Mouse (Mus musculus) hindbrain, embryonic 12.5 days (tissue): ENCODE measurements at regions not wholly inside any gene's neighbourhood (a gene's known extent, or its start where the extent isn't known, plus 50 kb on each side); places are given as distances from the start of the nearest gene placed in this dataset.

Source experiments
- ATAC-seq: fragments of 200-750 bp; cut with Nextera tagmentation; 2 replicates; pipeline ENCODE4 v1.8.0; 2017; ENCODE audit warnings: moderate TSS enrichment; ENCODE audit not compliant: low FRiP score
- H3K27ac ChIP-seq: fragments of 300-500 bp; sonication (generic); 2 replicates; pipeline ENCODE4 v1.5.1; 2016; ENCODE audit warnings: mild to moderate bottlenecking
- H3K27me3 ChIP-seq: fragments of 300-500 bp; sonication (generic); 2 replicates; pipeline ENCODE4 v1.6.1; 2016; ENCODE audit warnings: mild to moderate bottlenecking
- H3K36me3 ChIP-seq: fragments of 300-500 bp; sonication (generic); 2 replicates; pipeline ENCODE4 v1.6.1; 2016; ENCODE audit warnings: mild to moderate bottlenecking
- H3K4me1 ChIP-seq: fragments of 300-500 bp; sonication (generic); 2 replicates; pipeline ENCODE4 v1.6.1; 2016
- H3K4me2 ChIP-seq: fragments of 300-500 bp; sonication (generic); replicated peaks from 2 replicates; pipeline ENCODE4 v1.6.1; 2016; ENCODE audit warnings: mild to moderate bottlenecking
- H3K4me3 ChIP-seq: fragments of 300-500 bp; sonication (generic); 2 replicates; pipeline ENCODE4 v1.5.1; 2016; ENCODE audit warnings: mild to moderate bottlenecking
- H3K9ac ChIP-seq: fragments of 300-500 bp; sonication (generic); 2 replicates; pipeline ENCODE4 v1.6.1; 2016; ENCODE audit warnings: mild to moderate bottlenecking, moderate library complexity
- H3K9me3 ChIP-seq: fragments of 300-500 bp; sonication (generic); replicated peaks from 2 replicates; pipeline ENCODE4 v1.6.1; 2016; ENCODE audit warnings: mild to moderate bottlenecking
- WGBS: fragments of 180-500 bp; shearing (Covaris S2); methylation state at CpG from one replicate; pipeline ENCODE4 v1.1.7; 2016; 5-methylcytosine and 5-hydroxymethylcytosine counted together

DNA sequence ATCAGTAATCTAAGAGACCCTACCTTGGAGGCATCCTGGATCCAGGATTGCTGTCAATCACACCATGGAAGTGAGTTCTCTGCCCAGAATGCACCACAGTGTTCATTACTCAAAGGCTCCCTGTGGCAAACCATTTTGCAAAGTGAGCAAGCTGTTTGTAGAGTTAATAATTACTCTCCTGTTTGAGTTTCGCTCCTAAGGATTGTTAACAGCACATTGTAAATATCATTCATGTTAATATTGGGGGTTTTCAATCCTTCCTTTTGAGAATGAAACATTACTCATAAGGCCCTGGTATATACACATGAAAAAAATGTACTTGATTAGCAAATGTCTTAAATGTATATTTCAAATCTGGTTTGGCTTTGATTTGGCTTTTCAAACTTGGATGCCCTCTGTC, 58.1 kb upstream of the Clstn2 start:
- no peak overlapping the region for H3K27ac ChIP-seq
- H3K4me2 ChIP-seq = no peak overlapping the region
- ATAC-seq = no peak
- H3K36me3 ChIP-seq = no peaks in the 10 kb centered on the region
- H3K4me3 ChIP-seq = no peak overlapping the region
- no peaks in the 10 kb centered on the region for H3K4me1 ChIP-seq
- no peaks in the 10 kb centered on the region for H3K9me3 ChIP-seq
- no peaks in the 10 kb centered on the region for H3K27me3 ChIP-seq
- no peak overlapping the region for H3K9ac ChIP-seq
- 85% methylated on average over 1 of the region's 1 CpGs for WGBS

GRCm38 (mm10) chr9:98095064-98095790, 62.2 kb upstream of the Clstn2 start:
- H3K36me3 ChIP-seq = no peaks in the 10 kb centered on the region
- H3K4me3 ChIP-seq = no peak overlapping the region
- H3K9me3 ChIP-seq = no peaks in the 10 kb centered on the region
- no peaks in the 10 kb centered on the region for H3K27me3 ChIP-seq
- no peak overlapping the region for H3K4me2 ChIP-seq
- no peaks in the 10 kb centered on the region for H3K4me1 ChIP-seq
- WGBS = 86% methylated on average over 10 of the region's 10 CpGs
- no peak overlapping the region for H3K27ac ChIP-seq
- no peak overlapping the region for H3K9ac ChIP-seq
- ATAC-seq = no peak

DNA sequence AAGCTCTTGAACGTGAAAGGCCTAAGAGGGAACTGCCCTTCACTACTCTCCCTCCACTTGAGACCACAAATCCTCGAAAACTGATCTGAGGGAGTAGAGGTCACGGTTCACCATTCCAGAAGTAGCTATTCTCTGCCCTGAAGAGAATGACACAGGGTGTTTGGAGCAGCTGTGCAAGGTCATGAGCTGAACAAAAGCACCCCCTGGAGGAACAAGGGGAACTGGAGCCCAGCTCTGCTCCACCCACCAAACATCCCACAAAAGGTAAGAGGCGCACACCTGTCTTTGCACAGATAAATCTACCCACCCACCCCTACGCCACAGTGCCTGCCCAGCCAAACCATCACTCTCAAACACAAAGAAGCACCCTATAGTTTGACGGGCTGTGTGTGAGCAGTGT, 90.4 kb upstream of the Clstn2 start:
- no peaks in the 10 kb centered on the region for H3K36me3 ChIP-seq
- H3K4me1 ChIP-seq = no peaks in the 10 kb centered on the region
- no peak overlapping the region for H3K9ac ChIP-seq
- no peak overlapping the region for H3K4me3 ChIP-seq
- ATAC-seq = no peak
- no peaks in the 10 kb centered on the region for H3K9me3 ChIP-seq
- 57% methylated on average over 6 of the region's 6 CpGs for WGBS
- no peak overlapping the region for H3K27ac ChIP-seq
- no peak overlapping the region for H3K4me2 ChIP-seq
- H3K27me3 ChIP-seq = no peaks in the 10 kb centered on the region

DNA sequence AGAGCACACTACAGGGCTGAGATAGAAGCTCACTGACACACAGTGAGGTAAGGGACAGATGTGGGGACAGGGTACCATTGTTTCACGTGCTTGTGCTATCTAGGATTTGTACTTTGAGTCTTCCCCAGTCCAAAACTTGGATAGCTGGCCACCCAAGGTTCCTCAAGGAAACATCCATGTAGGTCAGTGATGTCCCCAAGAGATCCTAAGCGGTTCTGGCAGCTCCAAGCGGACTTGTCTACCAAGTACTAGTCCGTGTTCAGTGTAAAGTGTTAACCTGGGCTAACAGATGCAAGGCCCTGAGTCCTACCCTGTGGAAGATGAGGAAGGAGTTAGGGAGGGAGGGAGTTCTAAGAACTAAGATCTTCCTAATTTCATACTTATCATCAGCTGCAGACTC, 96.6 kb upstream of the Clstn2 start:
- no peak overlapping the region for H3K4me2 ChIP-seq
- no peaks in the 10 kb centered on the region for H3K36me3 ChIP-seq
- H3K9me3 ChIP-seq = no peaks in the 10 kb centered on the region; the same call in 1 of the 2 replicates
- no peak for ATAC-seq
- no peak overlapping the region for H3K4me3 ChIP-seq
- no peak overlapping the region for H3K9ac ChIP-seq
- H3K27ac ChIP-seq = no peak overlapping the region
- H3K4me1 ChIP-seq = no peaks in the 10 kb centered on the region
- 80% methylated on average over 4 of the region's 4 CpGs for WGBS
- H3K27me3 ChIP-seq = no peaks in the 10 kb centered on the region

- no peak overlapping the region for H3K4me2 ChIP-seq
- no peaks in the 10 kb centered on the region for H3K27me3 ChIP-seq
- no peak overlapping the region for H3K4me3 ChIP-seq
- WGBS = 76% methylated on average over 5 of the region's 5 CpGs
- no peak overlapping the region for H3K27ac ChIP-seq
- H3K9me3 ChIP-seq = no peaks in the 10 kb centered on the region; the same call in 1 of the 2 replicates
- no peaks in the 10 kb centered on the region for H3K4me1 ChIP-seq
- H3K9ac ChIP-seq = no peak overlapping the region
- H3K36me3 ChIP-seq = no peaks in the 10 kb centered on the region
- ATAC-seq = no peak
Measured at GRCm38 (mm10) chr9:98130849-98131248, 97.9 kb upstream of the Clstn2 start.

- H3K36me3 ChIP-seq = no peaks in the 10 kb centered on the region
- no peak overlapping the region for H3K4me2 ChIP-seq
- no peak overlapping the region for H3K9ac ChIP-seq
- H3K27me3 ChIP-seq = no peaks in the 10 kb centered on the region
- no peak for ATAC-seq
- no peak overlapping the region for H3K4me3 ChIP-seq
- no peaks in the 10 kb centered on the region for H3K4me1 ChIP-seq
- H3K27ac ChIP-seq = no peak overlapping the region
- H3K9me3 ChIP-seq = peaks cover 5% of the 10 kb centered on the region; the same call in 1 of the 2 replicates
Measured at GRCm38 (mm10) chr9:98140546-98140945, 107.6 kb upstream of the Clstn2 start.

- Histone ChIP-seq H3K27me3 (no peaks in the 10 kb centered on the region), H3K4me2 (no peak overlapping the region), H3K36me3 (no peaks in the 10 kb centered on the region), H3K4me3 (no peak overlapping the region), H3K4me1 (no peaks in the 10 kb centered on the region), H3K9me3 (peaks cover 5% of the 10 kb centered on the region; the same call in 1 of the 2 replicates), H3K27ac (no peak overlapping the region), H3K9ac (no peak overlapping the region)
- WGBS = 73% methylated on average over 7 of the region's 7 CpGs
- ATAC-seq = no peak
Measured at GRCm38 (mm10) chr9:98142121-98142520, 109.1 kb upstream of the Clstn2 start.

DNA sequence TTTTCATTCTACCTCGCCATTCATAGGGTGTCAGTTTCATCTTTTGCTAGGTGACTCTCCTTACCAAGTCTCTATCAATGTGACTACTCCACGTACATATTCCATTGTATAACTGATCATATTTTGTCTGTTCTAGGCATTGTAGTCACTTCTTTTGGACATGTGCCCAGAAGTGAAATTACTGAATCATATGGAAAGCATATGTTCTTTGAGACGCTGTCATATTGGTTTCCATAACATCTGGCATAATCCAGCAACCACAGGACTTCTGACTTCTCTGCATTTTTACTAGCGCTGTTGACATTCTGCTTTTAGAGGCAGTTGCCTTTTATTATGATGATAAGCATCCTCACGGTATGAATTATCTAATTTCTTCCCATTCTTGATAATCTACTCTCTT, 113.9 kb upstream of the Clstn2 start:
- WGBS = 85% methylated on average over 5 of the region's 5 CpGs
- Histone ChIP-seq H3K4me1 (no peaks in the 10 kb centered on the region), H3K27me3 (no peaks in the 10 kb centered on the region), H3K27ac (no peak overlapping the region), H3K4me3 (no peak overlapping the region), H3K36me3 (no peaks in the 10 kb centered on the region), H3K9ac (no peak overlapping the region), H3K9me3 (no peaks in the 10 kb centered on the region), H3K4me2 (no peak overlapping the region)
- ATAC-seq = no peak

DNA sequence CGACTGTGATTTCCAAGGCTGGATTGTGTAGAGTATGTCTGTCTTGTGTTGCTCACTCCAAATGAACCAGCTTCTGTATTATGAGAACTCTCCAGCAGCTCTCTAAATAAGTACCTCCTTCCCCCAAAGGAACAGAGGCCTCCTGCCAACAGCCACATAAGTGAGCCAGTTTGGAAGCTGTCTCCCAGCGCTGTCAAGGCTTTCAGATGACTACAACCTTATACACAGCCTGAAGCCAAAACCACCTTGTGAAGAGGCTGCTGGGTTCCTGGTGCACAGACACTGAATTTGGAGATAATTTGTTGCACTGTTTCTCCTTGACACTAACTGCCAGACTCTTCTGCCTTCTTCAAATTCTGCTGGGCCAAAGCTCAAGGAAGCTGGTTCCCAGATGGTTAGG, 125.4 kb upstream of the Clstn2 start:
- 94% methylated on average over 2 of the region's 2 CpGs for WGBS
- Histone ChIP-seq H3K9me3 (no peaks in the 10 kb centered on the region), H3K27me3 (peaks cover 2% of the 10 kb centered on the region; the same call in 1 of the 2 replicates), H3K4me3 (no peak overlapping the region), H3K9ac (no peak overlapping the region), H3K36me3 (no peaks in the 10 kb centered on the region), H3K27ac (no peak overlapping the region), H3K4me2 (no peak overlapping the region), H3K4me1 (no peaks in the 10 kb centered on the region)
- no peak for ATAC-seq

DNA sequence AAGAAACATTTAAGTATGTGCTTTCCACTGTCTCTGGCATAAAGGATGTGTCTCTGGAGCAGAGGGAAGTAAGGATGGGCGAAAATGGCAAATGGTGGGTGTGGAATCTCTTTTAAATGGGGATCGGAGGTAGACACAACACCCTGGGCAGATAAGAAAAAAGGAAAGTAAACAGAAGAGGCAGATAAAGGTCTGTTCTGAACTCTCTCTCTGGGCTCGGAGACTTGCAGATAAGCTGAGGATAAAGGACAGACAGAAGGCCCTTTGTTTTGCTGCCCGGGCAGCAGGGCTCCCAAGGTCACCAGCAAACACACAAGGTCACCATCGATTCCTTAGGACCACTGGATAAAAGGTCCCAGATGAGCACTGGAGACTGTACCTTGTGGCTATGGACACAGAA, 122.7 kb upstream of the Nmnat3 start:
- 16% methylated on average over 5 of the region's 5 CpGs for WGBS
- H3K4me2 ChIP-seq = no peak overlapping the region
- H3K9ac ChIP-seq = no peak overlapping the region
- H3K27ac ChIP-seq = no peak overlapping the region
- H3K36me3 ChIP-seq = no peaks in the 10 kb centered on the region
- ATAC-seq = no peak
- no peak overlapping the region for H3K4me3 ChIP-seq
- peaks cover 7% of the 10 kb centered on the region; the same call in 1 of the 2 replicates for H3K4me1 ChIP-seq
- no peaks in the 10 kb centered on the region; the same call in 1 of the 2 replicates for H3K27me3 ChIP-seq
- H3K9me3 ChIP-seq = no peaks in the 10 kb centered on the region

DNA sequence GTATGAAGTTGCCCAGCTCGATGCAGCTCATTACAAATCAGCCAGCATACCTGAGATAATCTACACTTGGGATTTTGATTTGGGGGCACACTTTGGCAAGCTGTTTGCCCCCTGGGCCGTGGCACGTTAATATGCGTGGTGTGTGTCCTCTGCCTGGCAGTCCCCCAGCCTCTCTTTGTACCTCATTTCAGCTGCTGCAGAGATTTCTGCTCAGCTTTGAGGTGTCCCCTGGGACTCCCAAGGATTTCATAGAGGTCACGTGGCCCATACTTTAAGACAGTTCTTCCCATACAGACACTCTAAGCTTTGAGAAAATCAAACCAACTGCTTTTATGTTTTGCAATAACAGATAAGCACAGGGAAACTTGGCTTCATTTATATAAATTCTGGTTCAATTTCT, 113.2 kb upstream of the Nmnat3 start:
- no peak overlapping the region for H3K4me2 ChIP-seq
- H3K4me1 ChIP-seq = peaks cover 8% of the 10 kb centered on the region; the same call in 1 of the 2 replicates
- H3K36me3 ChIP-seq = no peaks in the 10 kb centered on the region
- 72% methylated on average over 5 of the region's 5 CpGs for WGBS
- H3K9ac ChIP-seq = no peak overlapping the region
- no peak overlapping the region for H3K27ac ChIP-seq
- no peak overlapping the region for H3K4me3 ChIP-seq
- ATAC-seq = no peak
- H3K27me3 ChIP-seq = no peaks in the 10 kb centered on the region
- H3K9me3 ChIP-seq = no peaks in the 10 kb centered on the region

DNA sequence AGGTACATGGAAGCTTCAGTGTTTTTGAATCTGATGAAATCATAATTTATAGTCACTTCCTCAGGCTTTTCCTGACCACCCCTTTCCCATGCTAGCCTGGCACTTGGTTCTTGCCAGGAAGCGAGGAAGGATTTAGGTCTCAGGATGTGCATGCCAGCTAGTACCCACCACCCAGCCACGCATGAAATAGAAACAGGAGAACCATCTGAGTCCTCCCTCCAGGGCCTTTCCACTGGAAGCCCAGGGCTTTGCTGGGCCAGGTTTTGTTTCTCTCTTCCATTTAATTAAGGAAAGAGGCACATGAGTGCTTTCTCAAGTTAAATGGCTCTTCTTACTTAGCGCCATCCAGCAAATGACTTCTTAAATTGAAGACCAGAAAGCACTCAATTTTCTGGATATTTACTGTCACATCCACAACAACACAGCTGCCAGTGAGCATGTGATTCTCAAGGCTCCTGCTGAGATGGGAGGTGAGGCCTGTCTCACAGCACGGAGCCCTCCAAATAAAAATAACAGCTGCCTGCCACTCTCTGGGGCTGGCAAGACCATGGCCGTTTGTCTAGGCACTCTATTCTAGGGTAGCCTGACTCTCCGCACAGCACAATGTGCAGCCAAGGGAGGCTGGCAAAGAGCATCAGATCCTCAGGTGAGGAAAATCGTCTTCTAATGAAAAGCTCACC, 110.4 kb upstream of the Nmnat3 start:
- Histone ChIP-seq H3K36me3 (no peaks in the 10 kb centered on the region), H3K4me1 (peaks cover 8% of the 10 kb centered on the region; the same call in 1 of the 2 replicates), H3K4me3 (no peak overlapping the region), H3K27ac (no peak overlapping the region), H3K27me3 (no peaks in the 10 kb centered on the region), H3K9ac (no peak overlapping the region), H3K4me2 (no peak overlapping the region), H3K9me3 (no peaks in the 10 kb centered on the region)
- WGBS = 55% methylated on average over 7 of the region's 7 CpGs
- no peak for ATAC-seq

DNA sequence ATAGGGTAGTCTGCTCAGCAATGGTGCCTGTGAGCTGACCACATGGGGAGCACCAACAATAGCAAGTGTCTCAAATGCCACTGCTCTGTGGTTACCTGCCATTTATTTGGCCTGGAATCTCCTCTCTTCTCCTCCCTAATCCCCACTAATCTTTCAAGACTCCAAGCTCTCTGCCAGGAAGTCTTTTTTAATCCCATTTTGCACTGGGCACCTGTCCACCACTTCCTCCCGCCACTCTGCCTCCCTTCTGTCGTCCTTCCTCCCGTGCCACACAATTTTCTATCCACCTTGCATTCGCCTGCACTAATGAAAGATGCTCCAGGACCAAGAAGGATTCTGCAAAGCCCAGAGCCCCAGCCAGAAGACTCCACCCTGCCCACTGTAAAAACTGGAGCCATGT, 106.5 kb upstream of the Nmnat3 start:
- Histone ChIP-seq H3K9ac (no peak overlapping the region), H3K4me3 (no peak overlapping the region), H3K4me1 (peaks cover 5% of the 10 kb centered on the region; the same call in 1 of the 2 replicates), H3K27ac (no peak overlapping the region), H3K36me3 (no peaks in the 10 kb centered on the region), H3K27me3 (no peaks in the 10 kb centered on the region), H3K4me2 (no peak overlapping the region), H3K9me3 (no peaks in the 10 kb centered on the region)
- ATAC-seq = no peak
- WGBS = 62% methylated on average over 4 of the region's 4 CpGs
